Mouse (Mus musculus) gastrocnemius, postnatal 25 days (tissue): Measurements from ENCODE around the gene Kif26b. TPM values are rescaled to one million over a fixed set of nuclear protein-coding genes. Genes with fewer than 3 reads are reported as not detected.
A peak's percentile ranks its signal among the peaks of the same experiment; 100 is the strongest.

Experiments
- DNase-seq: peaks from one replicate; pipeline ENCODE4 v3.0.0; 2022
- total RNA-seq, 2 experiments: library from RNA; stranded (reverse); gene quantifications; 1 replicate in 1 of 2; 2 replicates in 1 of 2; pipeline ENCODE4 v1.2.3; 2021

Gene Kif26b
- total RNA-seq, 2 experiments from 2014 or later: 1.4 to 2.9 TPM

- DNase-seq: no peak
Observed at GRCm38 (mm10) chr1:178664271-178664969, 135.5 kb downstream of the Kif26b start.

GRCm38 (mm10) chr1:178666524-178666923, 137.6 kb downstream of the Kif26b start:
- no peak for DNase-seq

GRCm38 (mm10) chr1:178667808-178668207, 138.9 kb downstream of the Kif26b start:
- no peak for DNase-seq

- DNase-seq: no peak
Observed at GRCm38 (mm10) chr1:178668907-178669306, 140.0 kb downstream of the Kif26b start.

GRCm38 (mm10) chr1:178673051-178673450, 144.1 kb downstream of the Kif26b start:
- DNase-seq: no peak

- DNase-seq: no peak
Observed at GRCm38 (mm10) chr1:178673506-178673905, 144.6 kb downstream of the Kif26b start.

GRCm38 (mm10) chr1:178675542-178676252, 146.8 kb downstream of the Kif26b start:
- no peak for DNase-seq

GRCm38 (mm10) chr1:178677160-178677559, 148.2 kb downstream of the Kif26b start:
- DNase-seq: no peak

- no peak for DNase-seq
Observed at GRCm38 (mm10) chr1:178677630-178678221, 148.8 kb downstream of the Kif26b start.

GRCm38 (mm10) chr1:178683631-178684030, 154.7 kb downstream of the Kif26b start:
- peak; percentile 10 for DNase-seq

- no peak for DNase-seq
Observed at GRCm38 (mm10) chr1:178684991-178685680, 156.2 kb downstream of the Kif26b start.

GRCm38 (mm10) chr1:178686881-178687280, 158.0 kb downstream of the Kif26b start:
- DNase-seq: no peak

- DNase-seq: no peak
Observed at GRCm38 (mm10) chr1:178689512-178689911, 160.6 kb downstream of the Kif26b start.

- DNase-seq: no peak
Observed at GRCm38 (mm10) chr1:178691679-178692078, 162.8 kb downstream of the Kif26b start.

GRCm38 (mm10) chr1:178700102-178700501, 171.2 kb downstream of the Kif26b start:
- no peak for DNase-seq

- no peak for DNase-seq
Observed at GRCm38 (mm10) chr1:178703496-178703895, 174.6 kb downstream of the Kif26b start.

- DNase-seq: no peak
Observed at GRCm38 (mm10) chr1:178707925-178708351, 179.0 kb downstream of the Kif26b start.

GRCm38 (mm10) chr1:178708356-178708755, 179.4 kb downstream of the Kif26b start:
- DNase-seq: no peak

- DNase-seq: no peak
Observed at GRCm38 (mm10) chr1:178712189-178712873, 183.4 kb downstream of the Kif26b start.

- no peak for DNase-seq
Observed at GRCm38 (mm10) chr1:178714209-178714608, 185.3 kb downstream of the Kif26b start.

- no peak for DNase-seq
Observed at GRCm38 (mm10) chr1:178716411-178716810, 187.5 kb downstream of the Kif26b start.

- no peak for DNase-seq
Observed at GRCm38 (mm10) chr1:178720821-178721220, 191.9 kb downstream of the Kif26b start.
